In genomic region chr7:27396184-27397047, GRCm38 (mm10) we compare ENCODE assay signal across 9 mouse cellular contexts. TPM values are rescaled to one million over a fixed set of nuclear protein-coding genes. Genes with fewer than 3 reads are reported as not detected.
DNase-seq lines count a peak whose midpoint lies in the region; ATAC-seq and TF ChIP-seq lines count a peak whose summit lies in the region.
"Had no signal": no experiment of that assay in that cellular context is flagged by ENCODE, and none has a peak within 500 bp of the region (broad histone marks: within the 10 kb centered on the region; RNA-seq: fewer than 3 reads in every experiment).

No protein-coding gene starts in this region.

- no peaks in the 10 kb centered on the region for H3K9me3 ChIP-seq in kidney, postnatal 0 days (replicated peaks; ENCODE audit: low read length)
- no peaks in the 10 kb centered on the region for H3K9me3 ChIP-seq in hindbrain, embryonic 15.5 days
- H3K9me3 ChIP-seq in liver, postnatal 0 days (ENCODE audit: low read length) = no peaks in the 10 kb centered on the region

- H3K4me1 ChIP-seq in kidney, postnatal 0 days (replicated peaks; ENCODE audit: insufficient read depth, low read length) = no peaks in the 10 kb centered on the region; the same call in 1 of the 2 replicates
- peaks cover 12% of the 10 kb centered on the region for H3K4me1 ChIP-seq in hindbrain, embryonic 15.5 days (replicated peaks)
- peaks cover 5% of the 10 kb centered on the region; the same call in 1 of the 2 replicates for H3K4me1 ChIP-seq in liver, postnatal 0 days (ENCODE audit: insufficient read depth)

- WGBS in kidney, postnatal 0 days = 2% methylated on average over 30 of the region's 68 CpGs
- WGBS in hindbrain, embryonic 15.5 days = 2% methylated on average over 33 of the region's 68 CpGs
- WGBS in liver, postnatal 0 days (ENCODE audit: insufficient replicate concordance) = 6% methylated on average over 29 of the region's 68 CpGs

- H3K4me3 ChIP-seq in kidney, postnatal 0 days (replicated peaks; ENCODE audit: low read depth, low read length) = peak overlapping the region; percentile 45
- peak overlapping the region; percentile 49 for H3K4me3 ChIP-seq in hindbrain, embryonic 15.5 days
- peak overlapping the region; percentile 39 for H3K4me3 ChIP-seq in liver, postnatal 0 days (ENCODE audit: low read depth, low read length)

- H3K36me3 ChIP-seq in kidney, postnatal 0 days (ENCODE audit: insufficient read depth, low read length) = no peaks in the 10 kb centered on the region
- H3K36me3 ChIP-seq in hindbrain, embryonic 15.5 days = peaks cover 20% of the 10 kb centered on the region
- H3K36me3 ChIP-seq in liver, postnatal 0 days (replicated peaks; ENCODE audit: insufficient read depth, low read length) = no peaks in the 10 kb centered on the region

- DNase-seq in kidney, postnatal 0 days (ENCODE audit: low spot score) = no peak
- no peak for DNase-seq in kidney, adult 9 months
- DNase-seq in NIH3T3 (ENCODE audit: low read depth) = peak; percentile 39
- DNase-seq in embryo, embryonic 10.5 days (ENCODE audit: low spot score) = peak; percentile 65
- no peak for DNase-seq in liver, postnatal 0 days
- peak; percentile 68 for DNase-seq in right cerebral cortex, postnatal 4 days
- no peak for DNase-seq in spleen, postnatal 36 days (ENCODE audit: low spot score in 2 of 2)

- TF ChIP-seq CTCF in kidney, postnatal 0 days (IDR thresholded peaks at IDR 0.05; ENCODE audit: low read depth) = no peak
- no peak for TF ChIP-seq CTCF in liver, postnatal 0 days (IDR thresholded peaks at IDR 0.05; ENCODE audit: low read depth)

- peak overlapping the region; percentile 75 for H3K4me2 ChIP-seq in kidney, postnatal 0 days (ENCODE audit: low read length)
- H3K4me2 ChIP-seq in hindbrain, embryonic 15.5 days = peak overlapping the region; percentile 89
- peak overlapping the region; percentile 64 for H3K4me2 ChIP-seq in liver, postnatal 0 days (ENCODE audit: low read depth, low read length)

- 0 out of 2 replicates have a peak overlapping the region, but pooled peaks have one; percentile 23 for H3K9ac ChIP-seq in kidney, postnatal 0 days (ENCODE audit: low read depth, low read length)
- H3K9ac ChIP-seq in hindbrain, embryonic 15.5 days = peak overlapping the region; percentile 52
- no peak overlapping the region for H3K9ac ChIP-seq in liver, postnatal 0 days (replicated peaks)

- no peak; the same call in 1 of the 2 replicates for ATAC-seq in kidney, postnatal 0 days (replicated peaks; ENCODE audit: low FRiP score, low read depth)
- ATAC-seq in hindbrain, embryonic 15.5 days (ENCODE audit: low FRiP score, low read depth) = peak; percentile 62
- no peak for ATAC-seq in liver, postnatal 0 days

- no peak overlapping the region for H3K27ac ChIP-seq in kidney, postnatal 0 days
- H3K27ac ChIP-seq in hindbrain, embryonic 15.5 days (replicated peaks) = no peak overlapping the region
- no peak overlapping the region for H3K27ac ChIP-seq in liver, postnatal 0 days (ENCODE audit: low read depth)

- peaks cover 47% of the 10 kb centered on the region for H3K27me3 ChIP-seq in kidney, postnatal 0 days (ENCODE audit: insufficient read depth, low read length)
- peaks cover 89% of the 10 kb centered on the region for H3K27me3 ChIP-seq in hindbrain, embryonic 15.5 days
- H3K27me3 ChIP-seq in liver, postnatal 0 days (ENCODE audit: insufficient read depth, low read length) = peaks cover 67% of the 10 kb centered on the region

- no peak for TF ChIP-seq EP300 in liver, postnatal 0 days (IDR thresholded peaks at IDR 0.05; ENCODE audit: low read depth)

RNA-seq across cellular contexts. Expression of gene Gm20479, which starts 39.2 kb away (rescaled TPM):
- 0.57 TPM in 1 of 2 replicates, not detected in the other for polyA plus RNA-seq in kidney, postnatal 0 days (2015; fragmentation: Nextera tagmentation; extraction: Ambion mirVana)
- not detected in 2 replicates for polyA plus RNA-seq in hindbrain, embryonic 15.5 days (2015; fragmentation: Nextera tagmentation; extraction: Ambion mirVana)
- polyA plus RNA-seq in liver, postnatal 0 days (2015; fragmentation: Nextera tagmentation; extraction: Ambion mirVana) = 1.1 TPM in 1 of 2 replicates, not detected in the other
- polyA plus RNA-seq: liver, adult 2 months had no signal

RNA-seq across cellular contexts. Expression of gene Shkbp1, which starts 40.6 kb away (rescaled TPM):
- polyA plus RNA-seq in kidney, postnatal 0 days (2015; fragmentation: Nextera tagmentation; extraction: Ambion mirVana) = 34.1 and 40.2 TPM in 2 replicates
- polyA plus RNA-seq in hindbrain, embryonic 15.5 days (2015; fragmentation: Nextera tagmentation; extraction: Ambion mirVana) = 42.8 and 46.6 TPM in 2 replicates
- 9.5 and 10.9 TPM in 2 replicates for polyA plus RNA-seq in liver, postnatal 0 days (2015; fragmentation: Nextera tagmentation; extraction: Ambion mirVana)

RNA-seq across cellular contexts. Expression of gene Sptbn4, which starts 51.1 kb away (rescaled TPM):
- 0.17 and 0.28 TPM in 2 replicates for polyA plus RNA-seq in kidney, postnatal 0 days (2015; fragmentation: Nextera tagmentation; extraction: Ambion mirVana)
- 3.2 and 3.7 TPM in 2 replicates for polyA plus RNA-seq in hindbrain, embryonic 15.5 days (2015; fragmentation: Nextera tagmentation; extraction: Ambion mirVana)
- polyA plus RNA-seq in liver, postnatal 0 days (2015; fragmentation: Nextera tagmentation; extraction: Ambion mirVana) = 0.02 and 0.18 TPM in 2 replicates

RNA-seq across cellular contexts. Expression of gene Blvrb, which starts 51.4 kb away (rescaled TPM):
- polyA plus RNA-seq in kidney, postnatal 0 days (2015; fragmentation: Nextera tagmentation; extraction: Ambion mirVana) = 33.4 and 40.1 TPM in 2 replicates
- polyA plus RNA-seq in hindbrain, embryonic 15.5 days (2015; fragmentation: Nextera tagmentation; extraction: Ambion mirVana) = 20.2 and 24.0 TPM in 2 replicates
- polyA plus RNA-seq in liver, postnatal 0 days (2015; fragmentation: Nextera tagmentation; extraction: Ambion mirVana) = 372 and 407 TPM in 2 replicates

RNA-seq across cellular contexts. Expression of gene Ltbp4, which starts 58.9 kb away (rescaled TPM):
- polyA plus RNA-seq in kidney, postnatal 0 days (2015; fragmentation: Nextera tagmentation; extraction: Ambion mirVana) = 41.7 and 43.8 TPM in 2 replicates
- 12.9 and 13.9 TPM in 2 replicates for polyA plus RNA-seq in hindbrain, embryonic 15.5 days (2015; fragmentation: Nextera tagmentation; extraction: Ambion mirVana)
- polyA plus RNA-seq in liver, postnatal 0 days (2015; fragmentation: Nextera tagmentation; extraction: Ambion mirVana) = 7.2 and 9.2 TPM in 2 replicates

Comparison
In these comparisons a context has a peak if more than half of its experiments do, and no peak if none do; other contexts are left out.
1. DNase-seq: peak in NIH3T3 (single experiment), embryo, embryonic 10.5 days (single experiment) and right cerebral cortex, postnatal 4 days (single experiment); none in kidney, postnatal 0 days (single experiment), kidney, adult 9 months (single experiment), liver, postnatal 0 days (single experiment) and spleen, postnatal 36 days (0 of 2).
2. Peak in every context shown above with its lines, with median percentiles within 50 percentile points of each other: H3K4me2 ChIP-seq and H3K4me3 ChIP-seq.